Mouse (Mus musculus) MEL (cell line): Measurements from ENCODE around the gene Tmem81. TPM values are rescaled to one million over a fixed set of nuclear protein-coding genes. Genes with fewer than 3 reads are reported as not detected.

ENCODE experiments used
- DNase-seq: peaks from one replicate; pipeline ENCODE4 v3.0.0; 2011; ENCODE audit warnings: low read depth, low spot score
- H3K27ac ChIP-seq: 2 replicates; pipeline ENCODE4 v1.5.1; 2012; ENCODE audit warnings: low read depth, mild to moderate bottlenecking, control low read depth, low read length, moderate library complexity; ENCODE audit not compliant: control insufficient read depth
- H3K27me3 ChIP-seq, 2 experiments: fragments of 150-350 bp in 1 of 2; sonication (generic) in 1 of 2; 2 replicates each; pipeline ENCODE4 v1.6.1; 2012; ENCODE audit warnings: low read length in 2 of 2, mild to moderate bottlenecking in 2 of 2, improper control_type of control experiment in 1 of 2, moderate library complexity in 1 of 2; ENCODE audit not compliant: insufficient read depth in 2 of 2, control insufficient read depth in 1 of 2
- H3K36me3 ChIP-seq, 2 experiments: 2 replicates each; pipeline ENCODE4 v1.6.1; 2012 to 2014; ENCODE audit warnings: low read length in 2 of 2, improper control_type of control experiment in 1 of 2, inconsistent platforms in 1 of 2, mild to moderate bottlenecking in 1 of 2; ENCODE audit not compliant: insufficient read depth in 2 of 2, control insufficient read depth in 1 of 2
- H3K4me1 ChIP-seq, 2 experiments: fragments of 150-350 bp in 1 of 2; sonication (generic) in 1 of 2; 2 replicates each; pipeline ENCODE4 v1.6.1; 2012; ENCODE audit warnings: low read length in 2 of 2, improper control_type of control experiment in 1 of 2, mild to moderate bottlenecking in 1 of 2; ENCODE audit not compliant: insufficient read depth in 2 of 2, control insufficient read depth in 1 of 2
- H3K4me3 ChIP-seq, 2 experiments: fragments of 150-350 bp in 1 of 2; sonication (generic) in 1 of 2; 2 replicates each; pipeline ENCODE4 v1.5.1; 2012; ENCODE audit warnings: low read depth in 2 of 2, low read length in 2 of 2, mild to moderate bottlenecking in 2 of 2, moderate library complexity in 2 of 2, control low read depth in 1 of 2, improper control_type of control experiment in 1 of 2; ENCODE audit not compliant: control insufficient read depth in 1 of 2, insufficient read depth in 1 of 2
- H3K79me2 ChIP-seq: 2 replicates; pipeline ENCODE4 v1.6.1; 2012; ENCODE audit warnings: mild to moderate bottlenecking, low read length, moderate library complexity; ENCODE audit not compliant: control insufficient read depth, poor library complexity, insufficient read depth
- H3K9ac ChIP-seq: 2 replicates; pipeline ENCODE4 v1.6.1; 2012; ENCODE audit warnings: low read depth, mild to moderate bottlenecking, control low read depth, low read length, moderate library complexity; ENCODE audit not compliant: control insufficient read depth, poor library complexity, severe bottlenecking
- H3K9me3 ChIP-seq: fragments of 150-350 bp; sonication (generic); replicated peaks from 2 replicates; pipeline ENCODE4 v1.6.1; 2012; ENCODE audit warnings: mild to moderate bottlenecking, low read length, improper control_type of control experiment, moderate library complexity; ENCODE audit not compliant: insufficient read depth
- CHD1 ChIP-seq: IDR thresholded peaks from 2 replicates; pipeline ENCODE4 v1.6.1; 2012; ENCODE audit warnings: low read depth, mild to moderate bottlenecking, inconsistent platforms, low read length, improper control_type of control experiment
- CHD2 ChIP-seq: IDR thresholded peaks from 2 replicates; pipeline ENCODE4 v1.6.1; 2011; ENCODE audit warnings: low read length, improper control_type of control experiment
- ELF1 ChIP-seq: IDR thresholded peaks from 2 replicates; pipeline ENCODE4 v1.6.1; 2014; ENCODE audit warnings: low read depth, mild to moderate bottlenecking, inconsistent platforms, low read length, improper control_type of control experiment, moderate library complexity
- GABPA ChIP-seq: IDR thresholded peaks from 2 replicates; pipeline ENCODE4 v1.6.1; 2012; ENCODE audit warnings: low read depth, mild to moderate bottlenecking, inconsistent platforms, low read length, improper control_type of control experiment, moderate library complexity
- JUND ChIP-seq: IDR thresholded peaks from 2 replicates; pipeline ENCODE4 v1.6.1; 2011; ENCODE audit warnings: low read depth, mild to moderate bottlenecking, improper control_type of control experiment, low read length
- MAFK ChIP-seq: IDR thresholded peaks from 2 replicates; pipeline ENCODE4 v1.6.1; 2011; ENCODE audit warnings: low read depth, mild to moderate bottlenecking, low read length, improper control_type of control experiment, borderline replicate concordance
- MAX ChIP-seq: IDR thresholded peaks from 2 replicates; pipeline ENCODE4 v1.6.1; 2011; ENCODE audit warnings: low read length, improper control_type of control experiment
- MAZ ChIP-seq: IDR thresholded peaks from 2 replicates; pipeline ENCODE4 v1.6.1; 2012; ENCODE audit warnings: low read depth, mild to moderate bottlenecking, inconsistent platforms, low read length, improper control_type of control experiment
- MXI1 ChIP-seq: IDR thresholded peaks from 2 replicates; pipeline ENCODE4 v1.6.1; 2011; ENCODE audit warnings: mild to moderate bottlenecking, low read depth, low read length, improper control_type of control experiment
- POLR2A ChIP-seq, 2 experiments: IDR thresholded peaks; 2 replicates each; pipeline ENCODE4 v1.6.1; 2011 to 2012; ENCODE audit warnings: low read length in 2 of 2, mild to moderate bottlenecking in 2 of 2, control low read depth in 1 of 2, improper control_type of control experiment in 1 of 2, low read depth in 1 of 2, moderate library complexity in 1 of 2; ENCODE audit not compliant: control insufficient read depth in 1 of 2, insufficient read depth in 1 of 2, poor library complexity in 1 of 2
- RAD21 ChIP-seq: IDR thresholded peaks from 2 replicates; pipeline ENCODE4 v1.6.1; 2011; ENCODE audit warnings: mild to moderate bottlenecking, low read depth, low read length, improper control_type of control experiment
- RCOR1 ChIP-seq: IDR thresholded peaks from 2 replicates; pipeline ENCODE4 v1.6.1; 2012; ENCODE audit warnings: low read depth, mild to moderate bottlenecking, inconsistent platforms, low read length, improper control_type of control experiment
- SIN3A ChIP-seq: IDR thresholded peaks from 2 replicates; pipeline ENCODE4 v1.6.1; 2012; ENCODE audit warnings: low read length, improper control_type of control experiment, inconsistent platforms
- SMC3 ChIP-seq: IDR thresholded peaks from 2 replicates; pipeline ENCODE4 v1.6.1; 2011; ENCODE audit warnings: low read depth, low read length, improper control_type of control experiment
- TAL1 ChIP-seq: IDR thresholded peaks from 2 replicates; pipeline ENCODE4 v1.6.1; 2012; ENCODE audit warnings: mild to moderate bottlenecking, inconsistent platforms, low read length, moderate library complexity, mixed read lengths
- UBTF ChIP-seq: IDR thresholded peaks from 2 replicates; pipeline ENCODE4 v1.6.1; 2012; ENCODE audit warnings: low read depth, mild to moderate bottlenecking, inconsistent platforms, low read length, improper control_type of control experiment, moderate library complexity, borderline replicate concordance; ENCODE audit not compliant: insufficient read depth
- USF1 ChIP-seq: IDR thresholded peaks from 2 replicates; pipeline ENCODE4 v1.6.1; 2014; ENCODE audit warnings: low read depth, mild to moderate bottlenecking, inconsistent platforms, low read length, improper control_type of control experiment, moderate library complexity
- ZC3H11A ChIP-seq: IDR thresholded peaks from 2 replicates; pipeline ENCODE4 v1.6.1; 2012; ENCODE audit warnings: low read depth, mild to moderate bottlenecking, inconsistent platforms, low read length, improper control_type of control experiment
- ZKSCAN1 ChIP-seq: IDR thresholded peaks from 2 replicates; pipeline ENCODE4 v1.6.1; 2012; ENCODE audit warnings: low read depth, mild to moderate bottlenecking, inconsistent platforms, low read length, improper control_type of control experiment, moderate library complexity
- ZMIZ1 ChIP-seq: IDR thresholded peaks from 2 replicates; pipeline ENCODE4 v1.6.1; 2012; ENCODE audit warnings: low read depth, mild to moderate bottlenecking, inconsistent platforms, low read length, improper control_type of control experiment, moderate library complexity
- polyA plus RNA-seq, 2 experiments: library from polyadenylated mRNA; stranded (reverse) in 1 of 2; unstranded in 1 of 2; fragments of >175 nt in 1 of 2; fragments of >200 nt in 1 of 2; gene quantifications; 2 replicates each; pipeline versions ENCODE4 v1.2.1 to v1.2.4; 2012; ENCODE audit warnings: low replicate concordance in 2 of 2, low read depth in 1 of 2; ENCODE audit not compliant: insufficient read length in 2 of 2, insufficient read depth in 1 of 2, missing spikeins in 1 of 2
- total RNA-seq: library from RNA; depleted of rRNA; stranded (reverse); fragments of 300-350 nt; gene quantifications from 2 replicates; pipeline ENCODE4 v1.2.3, GENCODE M21; 2012

The Tmem81 gene
- total and polyA plus RNA-seq, 3 experiments: 2.9 to 5.4 TPM; not detected in 1

DNA sequence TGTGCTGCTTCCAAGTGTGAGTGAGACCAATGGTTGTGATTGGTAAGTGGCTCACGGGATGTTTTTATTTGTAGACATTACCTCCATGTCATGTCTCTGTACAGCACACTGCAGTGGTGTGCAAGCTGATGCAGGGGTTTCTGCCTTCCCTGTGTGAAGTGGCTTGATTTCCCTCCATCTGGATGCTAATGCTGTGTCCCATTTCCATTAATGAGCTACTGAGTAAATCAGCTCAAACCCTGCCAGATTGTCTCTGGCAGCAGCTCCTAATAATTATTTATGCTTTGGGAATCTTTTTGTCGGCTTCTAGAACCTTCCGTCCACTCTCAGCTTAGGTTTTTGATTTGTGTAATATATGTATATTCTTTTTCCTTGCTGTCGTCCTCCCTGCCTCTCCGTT, 875 bp upstream of the Tmem81 start:
- Histone ChIP-seq H3K9ac (no peak overlapping the region), H3K9me3 (no peaks in the 10 kb centered on the region), H3K27ac (no peak overlapping the region), H3K36me3 (peaks cover 0 to 14% of the 10 kb centered on the region in 2 experiments; a peak in 2 of 4 replicates), H3K27me3 (no peaks in the 10 kb centered on the region), H3K79me2 (no peaks in the 10 kb centered on the region), H3K4me3 (no peak overlapping the region), H3K4me1 (no peaks in the 10 kb centered on the region)
- no peak for DNase-seq
- TF ChIP-seq TAL1 (no peak), ZC3H11A (no peak), CHD1 (no peak)

- H3K27ac ChIP-seq: no peak overlapping the region
- no peaks in the 10 kb centered on the region for H3K4me1 ChIP-seq
- H3K9me3 ChIP-seq: no peaks in the 10 kb centered on the region
- H3K36me3 ChIP-seq: peaks cover 0 to 10% of the 10 kb centered on the region in 2 experiments; a peak in 2 of 4 replicates
- no peak overlapping the region for H3K4me3 ChIP-seq
- H3K79me2 ChIP-seq: no peaks in the 10 kb centered on the region
- H3K9ac ChIP-seq: no peak overlapping the region
- no peak for DNase-seq
- no peaks in the 10 kb centered on the region for H3K27me3 ChIP-seq
- TF ChIP-seq RAD21 (no peak), UBTF (no peak), RCOR1 (no peak), ZC3H11A (no peak), SMC3 (no peak), MXI1 (no peak), TAL1 (no peak), POLR2A (IDR thresholded peaks at IDR 0.05; ENCODE audit: control insufficient read depth in 1 of 2, insufficient read depth in 1 of 2, low read depth in 1 of 2, low read length in 2 of 2, poor library complexity in 1 of 2) (no peak), MAX (no peak), MAFK (no peak), GABPA (no peak), JUND (no peak), MAZ (no peak), CHD2 (no peak), ELF1 (no peak), ZKSCAN1 (no peak), ZMIZ1 (no peak), SIN3A (no peak), USF1 (no peak)
These were observed 626 bp downstream of the Tmem81 start for GRCm38 (mm10) chr1:132506656-132507055.
